Mouse (Mus musculus): ENCODE results near the gene Ndufv1.

DNA sequence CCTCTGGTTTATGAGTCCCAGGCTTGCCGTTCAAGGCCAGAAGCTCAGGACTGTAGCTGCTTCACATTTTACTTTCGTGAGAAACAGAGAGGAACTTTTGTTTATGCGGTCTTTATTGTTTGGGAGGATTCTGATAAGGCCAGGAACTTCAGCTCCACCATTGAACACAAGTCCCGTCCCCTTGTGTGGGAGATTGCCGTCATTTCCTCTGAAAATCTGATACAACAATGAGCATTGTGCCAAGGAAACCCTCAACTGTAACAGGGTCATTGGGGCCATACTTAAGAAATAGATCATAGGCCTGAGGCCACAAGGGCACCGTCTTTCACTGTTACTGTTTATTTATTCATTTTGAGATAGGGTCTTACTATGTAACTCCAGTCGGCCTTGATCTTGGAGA, 10.6 kb upstream of the Ndufv1 start:
- TF ChIP-seq CTCF (IDR thresholded peaks at IDR 0.05; ENCODE audit: insufficient read depth, low read length) (no peak), POLR2A (IDR thresholded peaks at IDR 0.05; ENCODE audit: borderline replicate concordance, extremely low read depth, low read depth, low read length) (no peak)
